Mouse (Mus musculus): ENCODE measurements at regions not wholly inside any gene's neighbourhood (a gene's known extent, or its start where the extent isn't known, plus 50 kb on each side); places are given as distances from the start of the nearest gene placed in this dataset.
A peak's percentile ranks its signal among the peaks of the same experiment; 100 is the strongest.
"Not testable (repeated sequence)": the region's sequence is repeated elsewhere in the genome, so short reads cannot be mapped to it uniquely, and the experiment has no call there.

GRCm38 (mm10) chr6:37618990-37619389, 89.0 kb downstream of the Akr1d1 start:
- DNase-seq (ENCODE audit: low read depth, low spot score) = no peak

- DNase-seq (ENCODE audit: low read depth, low spot score) = no peak
Measured at GRCm38 (mm10) chr6:37621364-37622029, 91.5 kb downstream of the Akr1d1 start.

GRCm38 (mm10) chr6:37622273-37622672, 92.3 kb downstream of the Akr1d1 start:
- no peak for DNase-seq (ENCODE audit: low read depth, low spot score)

GRCm38 (mm10) chr6:37627206-37627605, 97.2 kb downstream of the Akr1d1 start:
- DNase-seq (ENCODE audit: low read depth, low spot score) = no peak

- DNase-seq (ENCODE audit: low read depth, low spot score) = no peak
Measured at GRCm38 (mm10) chr6:37633948-37634347, 104.0 kb downstream of the Akr1d1 start.

GRCm38 (mm10) chr6:37642066-37642465, 112.1 kb downstream of the Akr1d1 start:
- peak; percentile 39 for DNase-seq (ENCODE audit: low read depth, low spot score)

- peak; percentile 80 for DNase-seq (ENCODE audit: low read depth, low spot score)
Measured at GRCm38 (mm10) chr6:37642701-37643121, 112.7 kb downstream of the Akr1d1 start.

GRCm38 (mm10) chr6:37643176-37643575, 113.2 kb downstream of the Akr1d1 start:
- DNase-seq (ENCODE audit: low read depth, low spot score) = no peak

- peak; percentile 2 for DNase-seq (ENCODE audit: low read depth, low spot score)
Measured at GRCm38 (mm10) chr6:37643718-37644117, 113.7 kb downstream of the Akr1d1 start.

GRCm38 (mm10) chr6:37645551-37645950, 115.6 kb downstream of the Akr1d1 start:
- DNase-seq (ENCODE audit: low read depth, low spot score) = no peak

- DNase-seq (ENCODE audit: low read depth, low spot score) = not testable (repeated sequence)
Measured at GRCm38 (mm10) chr6:37657300-37657699, 127.3 kb downstream of the Akr1d1 start.

- DNase-seq (ENCODE audit: low read depth, low spot score) = peak; percentile 40
Measured at GRCm38 (mm10) chr6:37658021-37658650, 128.2 kb downstream of the Akr1d1 start.

- DNase-seq (ENCODE audit: low read depth, low spot score) = peak; percentile 30
Measured at GRCm38 (mm10) chr6:37662747-37663146, 132.8 kb downstream of the Akr1d1 start.

GRCm38 (mm10) chr6:37665576-37665975, 135.6 kb downstream of the Akr1d1 start:
- no peak for DNase-seq (ENCODE audit: low read depth, low spot score)

GRCm38 (mm10) chr6:37669407-37669806, 139.4 kb downstream of the Akr1d1 start:
- DNase-seq (ENCODE audit: low read depth, low spot score) = peak; percentile 5

GRCm38 (mm10) chr6:37670701-37671100, 140.7 kb downstream of the Akr1d1 start:
- no peak for DNase-seq (ENCODE audit: low read depth, low spot score)

- no peak for DNase-seq (ENCODE audit: low read depth, low spot score)
Measured at GRCm38 (mm10) chr6:37679871-37680270, 149.9 kb downstream of the Akr1d1 start.

- DNase-seq (ENCODE audit: low read depth, low spot score) = not testable (repeated sequence)
Measured at GRCm38 (mm10) chr6:37681331-37681730, 151.4 kb downstream of the Akr1d1 start.

- DNase-seq (ENCODE audit: low read depth, low spot score) = no peak
Measured at GRCm38 (mm10) chr6:37686094-37686493, 156.1 kb downstream of the Akr1d1 start.

- DNase-seq (ENCODE audit: low read depth, low spot score) = no peak
Measured at GRCm38 (mm10) chr6:37688866-37689617, 159.1 kb downstream of the Akr1d1 start.

- no peak for DNase-seq (ENCODE audit: low read depth, low spot score)
Measured at GRCm38 (mm10) chr6:37689696-37690095, 159.7 kb downstream of the Akr1d1 start.

GRCm38 (mm10) chr6:37691976-37692644, 162.1 kb downstream of the Akr1d1 start:
- DNase-seq (ENCODE audit: low read depth, low spot score) = no peak
